Mouse (Mus musculus) lung, embryonic 14.5 days (tissue): Measurements from ENCODE around the gene Jpt2. TPM values are rescaled to one million over a fixed set of nuclear protein-coding genes. Genes with fewer than 3 reads are reported as not detected.

Source experiments
- ATAC-seq: fragments of 200-750 bp; cut with Nextera tagmentation; 2 replicates; pipeline ENCODE4 v1.8.0; 2017; ENCODE audit warnings: mild to moderate bottlenecking, moderate TSS enrichment, moderate library complexity; ENCODE audit not compliant: insufficient read depth
- DNase-seq: peaks from one replicate; pipeline ENCODE4 v3.0.0-alpha.2; 2015
- H3K27ac ChIP-seq: fragments of 300-500 bp; sonication (generic); 2 replicates; pipeline ENCODE4 v1.5.1; 2014; ENCODE audit warnings: low read depth, mild to moderate bottlenecking, moderate library complexity
- H3K27me3 ChIP-seq: fragments of 300-500 bp; sonication (generic); 2 replicates; pipeline ENCODE4 v1.6.1; 2014; ENCODE audit warnings: low read length, control low read depth; ENCODE audit not compliant: insufficient read depth
- H3K36me3 ChIP-seq: fragments of 300-500 bp; sonication (generic); 2 replicates; pipeline ENCODE4 v1.6.1; 2014; ENCODE audit warnings: control low read depth; ENCODE audit not compliant: insufficient read depth
- H3K4me1 ChIP-seq: fragments of 300-500 bp; sonication (generic); 2 replicates; pipeline ENCODE4 v1.6.1; 2014; ENCODE audit warnings: antibody characterized with exemption, control low read depth; ENCODE audit not compliant: insufficient read depth
- H3K4me2 ChIP-seq: fragments of 300-500 bp; sonication (generic); 2 replicates; pipeline ENCODE4 v1.6.1; 2014; ENCODE audit warnings: mild to moderate bottlenecking
- H3K4me3 ChIP-seq: fragments of 300-500 bp; sonication (generic); 2 replicates; pipeline ENCODE4 v1.5.1; 2014; ENCODE audit warnings: low read depth, low read length
- H3K9ac ChIP-seq: fragments of 300-500 bp; sonication (generic); 2 replicates; pipeline ENCODE4 v1.6.1; 2014
- H3K9me3 ChIP-seq: fragments of 300-500 bp; sonication (generic); 2 replicates; pipeline ENCODE4 v1.6.1; 2016; ENCODE audit warnings: low read depth, low read length, control low read depth
- CTCF ChIP-seq: IDR thresholded peaks from 2 replicates; pipeline ENCODE4 v1.5.1; 2016; ENCODE audit warnings: antibody characterized with exemption, low read depth
- WGBS: fragments of 180-500 bp; shearing (Covaris S2); extraction: QIAGEN DNeasy Blood & Tissue Kit; methylation state at CpG from one replicate; pipeline ENCODE4 v1.1.7; 2014; 5-methylcytosine and 5-hydroxymethylcytosine counted together
- polyA plus RNA-seq: library from polyadenylated mRNA; unstranded; fragments of >200 nt; fragmentation: Nextera tagmentation; extraction: Ambion mirVana; gene quantifications from 2 replicates; pipeline ENCODE4 v1.2.1, GENCODE M21; 2014

Gene Jpt2
- polyA plus RNA-seq, 1 experiment from 2014 or later = 142 TPM

DNA sequence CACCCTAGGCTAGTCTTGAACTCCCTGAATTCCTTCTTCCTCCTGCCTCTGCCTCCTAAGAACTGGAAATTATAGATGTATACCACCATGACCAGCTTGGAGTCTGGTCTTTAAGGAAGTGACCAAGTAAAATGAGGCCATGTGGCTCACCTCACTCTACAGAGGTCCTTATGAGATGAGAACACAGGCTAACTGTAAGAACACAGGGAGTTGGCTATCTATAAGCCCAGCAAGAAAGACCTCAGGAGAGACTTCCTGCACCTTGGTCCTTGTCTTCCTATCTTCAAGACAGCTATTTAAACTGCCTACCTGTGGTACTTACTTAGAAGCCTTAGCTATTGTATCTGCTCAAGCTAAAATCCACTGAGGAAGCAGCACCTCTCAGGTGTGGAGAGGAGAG lies 46.5 kb downstream of the Jpt2 start:
- Histone ChIP-seq H3K27ac (no peak overlapping the region), H3K9ac (no peak overlapping the region), H3K4me3 (no peak overlapping the region), H3K4me2 (no peak overlapping the region), H3K9me3 (no peaks in the 10 kb centered on the region), H3K27me3 (no peaks in the 10 kb centered on the region), H3K36me3 (peaks cover 98% of the 10 kb centered on the region), H3K4me1 (no peaks in the 10 kb centered on the region)
- DNase-seq (no peak), ATAC-seq (no peak)
- TF ChIP-seq CTCF = no peak

DNA sequence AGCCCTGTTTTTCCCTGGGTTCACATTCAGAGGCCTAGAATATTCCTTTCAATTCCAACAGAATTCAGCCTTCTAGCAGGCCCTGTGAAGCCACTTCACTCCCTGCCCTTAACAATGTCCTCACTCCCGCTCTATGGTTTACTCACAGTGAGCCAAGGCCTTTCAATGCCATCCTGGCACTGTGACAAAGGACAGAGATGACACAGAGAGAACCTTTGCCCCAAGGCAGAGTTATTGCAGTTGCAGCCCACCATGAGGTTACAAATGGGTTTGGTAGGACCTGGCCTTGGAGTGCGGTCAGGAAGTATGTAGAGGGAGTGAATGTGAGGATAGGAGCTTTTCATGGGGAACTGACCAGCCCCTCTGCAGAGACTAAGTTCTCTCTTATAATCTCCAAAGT lies 52.9 kb downstream of the Jpt2 start:
- Histone ChIP-seq H3K4me3 (no peak overlapping the region), H3K4me1 (no peaks in the 10 kb centered on the region), H3K9ac (no peak overlapping the region), H3K4me2 (no peak overlapping the region), H3K27me3 (no peaks in the 10 kb centered on the region), H3K27ac (no peak overlapping the region), H3K36me3 (peaks cover 99% of the 10 kb centered on the region), H3K9me3 (no peaks in the 10 kb centered on the region)
- TF ChIP-seq CTCF = no peak
- ATAC-seq = no peak
- no peak for DNase-seq
- 92% methylated on average over 2 of the region's 2 CpGs for WGBS

DNA sequence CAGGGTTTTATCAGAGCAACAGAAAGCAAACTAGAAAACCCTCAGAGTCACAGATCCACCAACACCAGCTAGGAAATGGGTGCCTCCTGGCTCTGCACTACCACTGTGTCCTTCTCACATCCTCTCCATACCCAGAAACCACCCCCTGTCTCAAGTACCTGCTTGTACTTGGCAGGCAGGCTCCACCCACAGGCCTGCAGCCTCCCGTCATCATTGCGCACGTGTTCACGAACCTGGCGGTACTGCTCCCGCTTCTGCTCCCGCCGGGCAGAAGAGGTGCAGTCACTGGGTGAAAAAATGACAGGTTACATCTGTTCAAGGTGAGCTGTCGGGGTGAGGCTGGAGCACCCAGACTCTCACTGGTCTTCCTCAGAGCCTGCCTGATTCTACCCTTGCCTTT lies 56.7 kb downstream of the Jpt2 start:
- Histone ChIP-seq H3K4me3 (no peak overlapping the region), H3K27me3 (no peaks in the 10 kb centered on the region), H3K36me3 (peaks cover 100% of the 10 kb centered on the region), H3K4me2 (no peak overlapping the region), H3K9me3 (no peaks in the 10 kb centered on the region), H3K4me1 (no peaks in the 10 kb centered on the region), H3K27ac (no peak overlapping the region; the same call in 1 of the 2 replicates), H3K9ac (no peak overlapping the region)
- DNase-seq (no peak), ATAC-seq (no peak)
- 82% methylated on average over 9 of the region's 9 CpGs for WGBS
- no peak for TF ChIP-seq CTCF

DNA sequence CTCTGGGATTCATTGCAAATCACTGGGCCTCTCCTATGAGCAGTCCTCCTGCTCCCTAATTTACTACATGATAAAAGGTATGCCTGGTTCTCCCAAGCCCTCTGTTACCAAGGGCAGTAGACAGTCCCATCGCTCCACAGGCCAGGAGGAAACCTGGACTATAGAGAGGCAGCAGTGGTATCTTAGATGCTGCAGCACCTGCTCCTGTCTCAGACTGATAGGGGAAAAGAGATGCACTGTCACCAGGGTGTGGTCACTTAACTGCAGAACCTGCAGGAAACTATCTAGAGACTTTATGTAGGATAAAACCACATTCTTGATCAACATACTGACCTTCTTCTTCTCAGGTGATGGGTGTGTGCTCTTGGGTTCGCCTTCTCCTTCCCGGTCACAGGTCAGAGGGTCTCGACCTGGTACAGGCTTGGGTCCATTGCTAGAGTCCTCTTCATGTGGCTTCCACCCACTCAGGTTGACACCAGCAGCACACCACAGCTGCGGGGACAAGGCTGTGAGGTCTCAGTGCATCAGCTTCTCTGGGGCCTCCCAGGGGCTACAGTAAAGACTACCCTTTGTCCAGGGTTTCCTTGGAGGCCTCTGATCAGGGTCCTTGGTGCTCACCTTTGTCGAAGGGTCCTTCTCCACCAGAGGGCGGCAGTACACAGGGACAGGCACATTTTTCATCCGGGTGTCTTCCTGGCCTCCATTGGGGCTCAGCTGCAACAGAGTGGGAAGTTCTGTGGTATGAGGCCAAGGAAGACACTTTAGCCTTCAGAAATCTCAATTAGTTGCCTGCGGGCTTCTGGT lies 57.6 kb downstream of the Jpt2 start:
- H3K4me3 ChIP-seq = no peak overlapping the region
- no peaks in the 10 kb centered on the region for H3K4me1 ChIP-seq
- no peak overlapping the region for H3K9ac ChIP-seq
- no peak overlapping the region; the same call in 1 of the 2 replicates for H3K4me2 ChIP-seq
- TF ChIP-seq CTCF = peak; percentile 56
- H3K9me3 ChIP-seq = no peaks in the 10 kb centered on the region
- ATAC-seq (no peak), DNase-seq (no peak)
- no peaks in the 10 kb centered on the region for H3K27me3 ChIP-seq
- H3K27ac ChIP-seq = no peak overlapping the region; the same call in 1 of the 2 replicates
- 68% methylated on average over 9 of the region's 9 CpGs for WGBS
- H3K36me3 ChIP-seq = peaks cover 100% of the 10 kb centered on the region

DNA sequence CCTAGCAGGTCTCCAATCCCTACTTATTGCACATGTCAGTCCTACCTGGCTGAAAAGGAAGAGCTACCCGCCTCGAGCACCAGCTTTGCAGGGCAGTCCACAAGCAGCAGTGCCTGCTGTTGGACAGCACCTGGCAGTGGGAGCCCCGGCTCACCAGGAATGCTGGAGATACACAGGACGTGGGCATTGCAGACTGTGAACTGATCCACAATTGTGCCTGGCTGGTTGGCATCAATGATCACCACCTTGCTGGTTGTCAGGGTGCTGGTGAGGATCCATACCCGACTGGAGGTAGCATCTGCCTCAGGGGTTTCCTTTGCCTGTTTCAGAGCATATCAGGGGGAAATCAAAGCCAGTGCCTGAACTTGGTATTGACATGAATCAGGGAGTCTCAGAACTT lies 58.4 kb downstream of the Jpt2 start:
- no peaks in the 10 kb centered on the region for H3K27me3 ChIP-seq
- H3K4me1 ChIP-seq = no peaks in the 10 kb centered on the region

DNA sequence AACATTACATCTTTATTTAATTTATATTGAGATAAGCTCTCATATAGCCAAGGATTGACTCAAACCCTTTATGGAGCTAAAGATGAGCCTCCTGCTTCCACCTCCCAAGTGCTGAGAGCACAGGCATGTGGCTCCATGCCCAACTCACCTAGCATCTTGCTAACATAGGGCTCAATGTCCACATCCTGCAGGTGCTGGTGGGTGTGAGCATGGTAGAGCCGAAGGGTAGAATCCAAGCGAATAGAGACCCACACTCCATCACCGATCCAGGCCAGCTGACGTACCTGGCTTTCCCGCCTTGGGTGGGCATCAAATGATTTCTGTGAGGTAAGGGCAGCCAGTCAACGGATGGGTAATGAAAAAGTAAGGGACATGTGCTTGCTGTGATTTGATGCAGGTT lies 60.5 kb downstream of the Jpt2 start:
- 85% methylated on average over 6 of the region's 6 CpGs for WGBS
- H3K27ac ChIP-seq = no peak overlapping the region
- no peak overlapping the region for H3K9ac ChIP-seq
- peaks cover 81% of the 10 kb centered on the region for H3K36me3 ChIP-seq
- no peak for TF ChIP-seq CTCF
- ATAC-seq (no peak), DNase-seq (no peak)
- H3K4me1 ChIP-seq = no peaks in the 10 kb centered on the region; the same call in 1 of the 2 replicates
- no peaks in the 10 kb centered on the region for H3K9me3 ChIP-seq
- no peaks in the 10 kb centered on the region for H3K27me3 ChIP-seq
- H3K4me2 ChIP-seq = no peak overlapping the region
- no peak overlapping the region for H3K4me3 ChIP-seq

More for the DNA sequence above, 58.4 kb downstream of the Jpt2 start:
- Histone ChIP-seq H3K9ac (no peak overlapping the region), H3K4me2 (no peak overlapping the region), H3K27ac (no peak overlapping the region), H3K4me3 (no peak overlapping the region), H3K9me3 (no peaks in the 10 kb centered on the region), H3K36me3 (peaks cover 100% of the 10 kb centered on the region)
- ATAC-seq (no peak), DNase-seq (no peak)
- 89% methylated on average over 5 of the region's 5 CpGs for WGBS
- TF ChIP-seq CTCF = no peak

DNA sequence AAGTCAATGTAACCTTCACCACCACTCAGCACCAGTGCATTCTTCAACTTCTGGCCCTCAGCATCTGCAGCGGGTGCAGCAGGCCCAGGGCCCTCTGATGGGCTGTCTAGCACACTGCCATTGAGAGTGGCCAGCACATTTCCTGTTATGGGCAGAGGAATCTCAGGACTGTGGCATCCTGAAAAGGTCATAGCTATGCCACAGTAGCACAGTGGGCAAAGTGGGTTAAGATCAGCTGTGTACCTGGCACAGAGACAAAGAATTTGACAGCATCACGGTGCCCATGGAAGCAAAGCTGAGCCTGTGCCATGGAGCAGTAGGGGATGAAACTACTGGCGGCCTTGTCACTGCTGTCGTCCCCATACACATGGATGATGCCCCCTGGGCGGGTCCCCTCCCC lies 61.3 kb downstream of the Jpt2 start:
- H3K27me3 ChIP-seq = no peaks in the 10 kb centered on the region
- no peak overlapping the region for H3K4me3 ChIP-seq
- no peak for TF ChIP-seq CTCF
- H3K27ac ChIP-seq = no peak overlapping the region
- peaks cover under 1% of the 10 kb centered on the region for H3K4me1 ChIP-seq
- DNase-seq (no peak), ATAC-seq (no peak)
- H3K9me3 ChIP-seq = no peaks in the 10 kb centered on the region
- peaks cover 73% of the 10 kb centered on the region for H3K36me3 ChIP-seq
- 80% methylated on average over 5 of the region's 5 CpGs for WGBS
- H3K4me2 ChIP-seq = no peak overlapping the region
- H3K9ac ChIP-seq = no peak overlapping the region
